Mouse (Mus musculus): ENCODE measurements around the gene Trank1.

Gene Trank1

GRCm38 (mm10) chr9:111311031-111311842 lies at the start of gene Trank1:
Trank1 (plus strand) TSS chr9:111311739.
- DNase-seq (ENCODE audit: low read depth, low spot score), result no peak
- Histone ChIP-seq H3K36me3 (ENCODE audit: control insufficient read depth, insufficient read depth, low read length, poor library complexity, severe bottlenecking) (no peaks in the 10 kb centered on the region), H3K27me3 (ENCODE audit: control insufficient read depth, insufficient read depth, low read length, poor library complexity, severe bottlenecking) (peaks cover 5% of the 10 kb centered on the region; the same call in 1 of the 2 replicates)

- DNase-seq (ENCODE audit: low read depth, low spot score), result no peak
- H3K36me3 ChIP-seq (ENCODE audit: control insufficient read depth, insufficient read depth, low read length, poor library complexity, severe bottlenecking), result peaks cover 3% of the 10 kb centered on the region; the same call in 1 of the 2 replicates
- no peaks in the 10 kb centered on the region for H3K27me3 ChIP-seq (ENCODE audit: control insufficient read depth, insufficient read depth, low read length, poor library complexity, severe bottlenecking)
Measured at GRCm38 (mm10) chr9:111267998-111268397, 43.5 kb upstream of the Trank1 start.

- Histone ChIP-seq H3K36me3 (ENCODE audit: control insufficient read depth, insufficient read depth, low read length, poor library complexity, severe bottlenecking) (peaks cover 3% of the 10 kb centered on the region; the same call in 1 of the 2 replicates), H3K27me3 (ENCODE audit: control insufficient read depth, insufficient read depth, low read length, poor library complexity, severe bottlenecking) (no peaks in the 10 kb centered on the region)
- no peak for DNase-seq (ENCODE audit: low read depth, low spot score)
Measured at GRCm38 (mm10) chr9:111270606-111271005, 40.9 kb upstream of the Trank1 start.

- no peak for DNase-seq (ENCODE audit: low read depth, low spot score)
- Histone ChIP-seq H3K36me3 (ENCODE audit: control insufficient read depth, insufficient read depth, low read length, poor library complexity, severe bottlenecking) (peaks cover 3% of the 10 kb centered on the region; the same call in 1 of the 2 replicates), H3K27me3 (ENCODE audit: control insufficient read depth, insufficient read depth, low read length, poor library complexity, severe bottlenecking) (no peaks in the 10 kb centered on the region)
Measured at GRCm38 (mm10) chr9:111271056-111271433, 40.5 kb upstream of the Trank1 start.

GRCm38 (mm10) chr9:111271434-111272160 lies 39.9 kb upstream of the Trank1 start, which contains the start of the genes Mlh1 and Epm2aip1:
Mlh1 (minus strand) TSS chr9:111271791.
Epm2aip1 (plus strand) TSS chr9:111271929.
- peak; percentile 100 for DNase-seq (ENCODE audit: low read depth, low spot score)
- Histone ChIP-seq H3K36me3 (ENCODE audit: control insufficient read depth, insufficient read depth, low read length, poor library complexity, severe bottlenecking) (peaks cover 3% of the 10 kb centered on the region; the same call in 1 of the 2 replicates), H3K27me3 (ENCODE audit: control insufficient read depth, insufficient read depth, low read length, poor library complexity, severe bottlenecking) (no peaks in the 10 kb centered on the region)

GRCm38 (mm10) chr9:111272356-111272755 lies 39.2 kb upstream of the Trank1 start:
- Histone ChIP-seq H3K27me3 (ENCODE audit: control insufficient read depth, insufficient read depth, low read length, poor library complexity, severe bottlenecking) (no peaks in the 10 kb centered on the region), H3K36me3 (ENCODE audit: control insufficient read depth, insufficient read depth, low read length, poor library complexity, severe bottlenecking) (peaks cover 3% of the 10 kb centered on the region; the same call in 1 of the 2 replicates)
- DNase-seq (ENCODE audit: low read depth, low spot score), result no peak

GRCm38 (mm10) chr9:111272996-111273785 lies 38.3 kb upstream of the Trank1 start:
- no peaks in the 10 kb centered on the region for H3K27me3 ChIP-seq (ENCODE audit: control insufficient read depth, insufficient read depth, low read length, poor library complexity, severe bottlenecking)
- DNase-seq (ENCODE audit: low read depth, low spot score), result no peak
- H3K36me3 ChIP-seq (ENCODE audit: control insufficient read depth, insufficient read depth, low read length, poor library complexity, severe bottlenecking), result no peaks in the 10 kb centered on the region

- H3K27me3 ChIP-seq (ENCODE audit: control insufficient read depth, insufficient read depth, low read length, poor library complexity, severe bottlenecking), result no peaks in the 10 kb centered on the region
- no peak for DNase-seq (ENCODE audit: low read depth, low spot score)
- H3K36me3 ChIP-seq (ENCODE audit: control insufficient read depth, insufficient read depth, low read length, poor library complexity, severe bottlenecking), result no peaks in the 10 kb centered on the region; the same call in 1 of the 2 replicates
Measured at GRCm38 (mm10) chr9:111273958-111274357, 37.6 kb upstream of the Trank1 start.

- DNase-seq (ENCODE audit: low read depth, low spot score), result no peak
- peaks cover 2% of the 10 kb centered on the region; the same call in 1 of the 2 replicates for H3K36me3 ChIP-seq (ENCODE audit: control insufficient read depth, insufficient read depth, low read length, poor library complexity, severe bottlenecking)
- H3K27me3 ChIP-seq (ENCODE audit: control insufficient read depth, insufficient read depth, low read length, poor library complexity, severe bottlenecking), result no peaks in the 10 kb centered on the region
Measured at GRCm38 (mm10) chr9:111275156-111275555, 36.4 kb upstream of the Trank1 start.

GRCm38 (mm10) chr9:111285061-111285460 lies 26.5 kb upstream of the Trank1 start:
- no peaks in the 10 kb centered on the region for H3K27me3 ChIP-seq (ENCODE audit: control insufficient read depth, insufficient read depth, low read length, poor library complexity, severe bottlenecking)
- H3K36me3 ChIP-seq (ENCODE audit: control insufficient read depth, insufficient read depth, low read length, poor library complexity, severe bottlenecking), result no peaks in the 10 kb centered on the region
- DNase-seq (ENCODE audit: low read depth, low spot score), result no peak

GRCm38 (mm10) chr9:111285676-111286075 lies 25.9 kb upstream of the Trank1 start:
- no peak for DNase-seq (ENCODE audit: low read depth, low spot score)
- H3K27me3 ChIP-seq (ENCODE audit: control insufficient read depth, insufficient read depth, low read length, poor library complexity, severe bottlenecking), result no peaks in the 10 kb centered on the region
- no peaks in the 10 kb centered on the region for H3K36me3 ChIP-seq (ENCODE audit: control insufficient read depth, insufficient read depth, low read length, poor library complexity, severe bottlenecking)

- Histone ChIP-seq H3K27me3 (ENCODE audit: control insufficient read depth, insufficient read depth, low read length, poor library complexity, severe bottlenecking) (no peaks in the 10 kb centered on the region), H3K36me3 (ENCODE audit: control insufficient read depth, insufficient read depth, low read length, poor library complexity, severe bottlenecking) (no peaks in the 10 kb centered on the region)
- no peak for DNase-seq (ENCODE audit: low read depth, low spot score)
Measured at GRCm38 (mm10) chr9:111286468-111286867, 25.1 kb upstream of the Trank1 start.

- H3K36me3 ChIP-seq (ENCODE audit: control insufficient read depth, insufficient read depth, low read length, poor library complexity, severe bottlenecking), result no peaks in the 10 kb centered on the region
- no peak for DNase-seq (ENCODE audit: low read depth, low spot score)
- H3K27me3 ChIP-seq (ENCODE audit: control insufficient read depth, insufficient read depth, low read length, poor library complexity, severe bottlenecking), result no peaks in the 10 kb centered on the region
Measured at GRCm38 (mm10) chr9:111287956-111288355, 23.6 kb upstream of the Trank1 start.

GRCm38 (mm10) chr9:111289294-111289831 lies 22.2 kb upstream of the Trank1 start:
- Histone ChIP-seq H3K36me3 (ENCODE audit: control insufficient read depth, insufficient read depth, low read length, poor library complexity, severe bottlenecking) (no peaks in the 10 kb centered on the region), H3K27me3 (ENCODE audit: control insufficient read depth, insufficient read depth, low read length, poor library complexity, severe bottlenecking) (no peaks in the 10 kb centered on the region)
- DNase-seq (ENCODE audit: low read depth, low spot score), result no peak

Measured in splenic B cell, adult 2 months (primary cell).